Mouse (Mus musculus) liver, embryonic 11.5 days (tissue): Measurements from ENCODE around the gene Zfp94. TPM values are rescaled to one million over a fixed set of nuclear protein-coding genes. Genes with fewer than 3 reads are reported as not detected.
"Not testable (repeated sequence)": the region's sequence is repeated elsewhere in the genome, so short reads cannot be mapped to it uniquely, and the experiment has no call there.

Experiments
- ATAC-seq: fragments of 200-750 bp; cut with Nextera tagmentation; replicated peaks from 2 replicates; pipeline ENCODE4 v1.8.0; 2017; ENCODE audit warnings: moderate number of reproducible peaks, mild to moderate bottlenecking, moderate TSS enrichment, moderate library complexity; ENCODE audit not compliant: low FRiP score
- DNase-seq: peaks from one replicate; pipeline ENCODE4 v3.0.0-alpha.2; 2017; ENCODE audit warnings: low spot score
- H3K27ac ChIP-seq: fragments of 300-500 bp; sonication (generic); 2 replicates; pipeline ENCODE4 v1.5.1; 2014; ENCODE audit warnings: mild to moderate bottlenecking, low read depth, low read length, control low read depth
- H3K27me3 ChIP-seq: fragments of 300-500 bp; sonication (generic); replicated peaks from 2 replicates; pipeline ENCODE4 v1.6.1; 2014; ENCODE audit warnings: low read length, mixed read lengths; ENCODE audit not compliant: control insufficient read depth, insufficient read depth
- H3K36me3 ChIP-seq: fragments of 300-500 bp; sonication (generic); 2 replicates; pipeline ENCODE4 v1.6.1; 2014; ENCODE audit warnings: mild to moderate bottlenecking, low read length, moderate library complexity, mixed read lengths; ENCODE audit not compliant: control insufficient read depth, insufficient read depth
- H3K4me1 ChIP-seq: fragments of 300-500 bp; sonication (generic); replicated peaks from 2 replicates; pipeline ENCODE4 v1.6.1; 2014; ENCODE audit warnings: low read length, mixed read lengths; ENCODE audit not compliant: control insufficient read depth, insufficient read depth
- H3K4me2 ChIP-seq: fragments of 300-500 bp; sonication (generic); 2 replicates; pipeline ENCODE4 v1.6.1; 2014; ENCODE audit warnings: mild to moderate bottlenecking, control low read depth, moderate library complexity
- H3K4me3 ChIP-seq: fragments of 300-500 bp; sonication (generic); 2 replicates; pipeline ENCODE4 v1.5.1; 2014; ENCODE audit warnings: low read depth, low read length, control low read depth
- H3K9ac ChIP-seq: fragments of 300-500 bp; sonication (generic); 2 replicates; pipeline ENCODE4 v1.6.1; 2014; ENCODE audit warnings: low read depth, low read length, control low read depth
- H3K9me3 ChIP-seq: fragments of 300-500 bp; sonication (generic); 2 replicates; pipeline ENCODE4 v1.6.1; 2016; ENCODE audit warnings: low read length, inconsistent platforms, mixed read lengths; ENCODE audit not compliant: control insufficient read depth
- WGBS: fragments of 180-500 bp; shearing (Covaris S2); extraction: QIAGEN DNeasy Blood & Tissue Kit; methylation state at CpG from one replicate; pipeline ENCODE4 v1.1.7; 2014; 5-methylcytosine and 5-hydroxymethylcytosine counted together
- polyA plus RNA-seq: library from polyadenylated mRNA; unstranded; fragments of >200 nt; fragmentation: Nextera tagmentation; extraction: Ambion mirVana; gene quantifications from 2 replicates; pipeline ENCODE4 v1.2.1, GENCODE M21; 2014

Zfp94 gene
- polyA plus RNA-seq, 1 experiment from 2014 or later, result 5.6 TPM

GRCm38 (mm10) chr7:24278771-24279170 is 37.7 kb downstream of the Zfp94 start:
- WGBS, result 83% methylated on average over 3 of the region's 3 CpGs
- not testable (repeated sequence) for ATAC-seq

GRCm38 (mm10) chr7:24274456-24274855 is 42.0 kb downstream of the Zfp94 start:
- Histone ChIP-seq H3K27me3 (no peaks in the 10 kb centered on the region), H3K4me2 (no peak overlapping the region), H3K9me3 (no peaks in the 10 kb centered on the region), H3K36me3 (peaks cover 10% of the 10 kb centered on the region), H3K4me3 (no peak overlapping the region), H3K9ac (no peak overlapping the region), H3K4me1 (no peaks in the 10 kb centered on the region), H3K27ac (no peak overlapping the region)
- WGBS, result 90% methylated on average over 4 of the region's 4 CpGs
- DNase-seq, result no peak
- no peak for ATAC-seq

More at GRCm38 (mm10) chr7:24278771-24279170, 37.7 kb downstream of the Zfp94 start:
- H3K36me3 ChIP-seq, H3K9me3 ChIP-seq, DNase-seq, H3K4me2 ChIP-seq, H3K4me1 ChIP-seq, H3K4me3 ChIP-seq, H3K27me3 ChIP-seq, H3K9ac ChIP-seq, H3K27ac ChIP-seq: not testable (repeated sequence)

DNA sequence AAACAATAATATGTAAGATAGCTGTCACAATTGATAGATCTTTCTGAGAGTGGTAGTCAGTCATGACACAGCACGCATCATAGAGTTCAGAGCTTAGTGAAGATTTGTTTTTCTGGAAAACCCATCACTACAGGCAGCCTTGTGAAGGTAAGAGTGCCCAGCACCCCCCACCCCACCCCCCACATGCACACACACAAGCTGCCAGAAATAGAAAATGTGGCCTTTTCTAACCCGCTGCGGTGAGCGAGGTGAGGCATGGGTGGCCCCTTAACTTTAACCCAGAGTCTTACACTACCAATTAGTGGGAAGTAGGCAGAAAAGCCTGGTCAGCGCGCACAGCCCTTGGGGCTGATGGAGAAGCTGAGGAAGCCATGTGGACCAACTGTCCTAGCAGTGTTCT is 45.3 kb downstream of the Zfp94 start:
- H3K4me1 ChIP-seq, result no peaks in the 10 kb centered on the region
- DNase-seq, result no peak
- H3K4me3 ChIP-seq, result no peak overlapping the region
- 90% methylated on average over 6 of the region's 6 CpGs for WGBS
- H3K36me3 ChIP-seq, result peaks cover 7% of the 10 kb centered on the region
- no peak for ATAC-seq
- H3K9me3 ChIP-seq, result no peaks in the 10 kb centered on the region
- no peak overlapping the region for H3K9ac ChIP-seq
- H3K4me2 ChIP-seq, result no peak overlapping the region
- H3K27me3 ChIP-seq, result no peaks in the 10 kb centered on the region
- H3K27ac ChIP-seq, result no peak overlapping the region

DNA sequence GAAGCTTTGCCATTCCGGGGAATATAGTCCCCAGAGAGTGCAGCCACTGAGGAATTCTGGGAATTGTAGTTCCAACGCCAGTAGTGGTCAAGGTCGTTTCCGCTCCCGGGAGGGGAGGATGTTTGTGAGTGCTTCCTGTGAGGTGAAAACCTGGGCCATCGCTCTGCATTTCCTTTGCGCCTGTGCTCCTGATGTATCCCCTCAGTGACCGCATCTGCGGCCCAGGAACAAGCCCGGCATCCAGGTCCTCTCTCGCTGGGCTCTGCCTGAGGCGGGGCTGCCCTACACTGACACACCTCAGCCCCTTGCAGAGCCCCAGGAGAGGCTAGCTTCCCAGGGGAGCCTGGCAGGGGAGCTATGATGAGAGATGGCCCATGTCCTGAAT is 46.2 kb downstream of the Zfp94 start, which contains the start of gene Zfp93:
Gene Zfp93, plus strand, starts transcription at position 133 of the 385 bp plus-strand sequence.
- 2% methylated on average over 12 of the region's 12 CpGs for WGBS
- DNase-seq, result peak; percentile 79
- Histone ChIP-seq H3K4me3 (peak within 1 kb of the TSS; percentile 67), H3K9ac (peak within 1 kb of the TSS; percentile 67), H3K27me3 (no peaks in the 10 kb centered on the region), H3K36me3 (peaks cover 7% of the 10 kb centered on the region), H3K9me3 (no peaks in the 10 kb centered on the region), H3K4me1 (no peaks in the 10 kb centered on the region), H3K4me2 (peak within 1 kb of the TSS; percentile 77), H3K27ac (no peak within 1 kb of the TSS)
- peak; percentile 94 for ATAC-seq

- peak; percentile 13; the same call in 1 of the 2 replicates for ATAC-seq
- Histone ChIP-seq H3K9me3 (no peaks in the 10 kb centered on the region), H3K27me3 (no peaks in the 10 kb centered on the region), H3K4me2 (peak overlapping the region; percentile 77), H3K27ac (no peak overlapping the region), H3K36me3 (peaks cover 2% of the 10 kb centered on the region), H3K4me1 (no peaks in the 10 kb centered on the region), H3K9ac (peak overlapping the region; percentile 67), H3K4me3 (peak overlapping the region; percentile 67)
- no peak for DNase-seq
- WGBS, result 36% methylated on average over 7 of the region's 7 CpGs
These were observed 46.7 kb downstream of the Zfp94 start for GRCm38 (mm10) chr7:24269667-24270287.

- Histone ChIP-seq H3K9ac (no peak overlapping the region), H3K36me3 (no peaks in the 10 kb centered on the region), H3K27me3 (no peaks in the 10 kb centered on the region), H3K9me3 (no peaks in the 10 kb centered on the region), H3K4me2 (no peak overlapping the region), H3K4me3 (no peak overlapping the region), H3K27ac (no peak overlapping the region), H3K4me1 (no peaks in the 10 kb centered on the region)
- WGBS, result 65% methylated on average over 3 of the region's 3 CpGs
- ATAC-seq (no peak), DNase-seq (no peak)
These were observed 47.2 kb downstream of the Zfp94 start for GRCm38 (mm10) chr7:24269256-24269655.

DNA sequence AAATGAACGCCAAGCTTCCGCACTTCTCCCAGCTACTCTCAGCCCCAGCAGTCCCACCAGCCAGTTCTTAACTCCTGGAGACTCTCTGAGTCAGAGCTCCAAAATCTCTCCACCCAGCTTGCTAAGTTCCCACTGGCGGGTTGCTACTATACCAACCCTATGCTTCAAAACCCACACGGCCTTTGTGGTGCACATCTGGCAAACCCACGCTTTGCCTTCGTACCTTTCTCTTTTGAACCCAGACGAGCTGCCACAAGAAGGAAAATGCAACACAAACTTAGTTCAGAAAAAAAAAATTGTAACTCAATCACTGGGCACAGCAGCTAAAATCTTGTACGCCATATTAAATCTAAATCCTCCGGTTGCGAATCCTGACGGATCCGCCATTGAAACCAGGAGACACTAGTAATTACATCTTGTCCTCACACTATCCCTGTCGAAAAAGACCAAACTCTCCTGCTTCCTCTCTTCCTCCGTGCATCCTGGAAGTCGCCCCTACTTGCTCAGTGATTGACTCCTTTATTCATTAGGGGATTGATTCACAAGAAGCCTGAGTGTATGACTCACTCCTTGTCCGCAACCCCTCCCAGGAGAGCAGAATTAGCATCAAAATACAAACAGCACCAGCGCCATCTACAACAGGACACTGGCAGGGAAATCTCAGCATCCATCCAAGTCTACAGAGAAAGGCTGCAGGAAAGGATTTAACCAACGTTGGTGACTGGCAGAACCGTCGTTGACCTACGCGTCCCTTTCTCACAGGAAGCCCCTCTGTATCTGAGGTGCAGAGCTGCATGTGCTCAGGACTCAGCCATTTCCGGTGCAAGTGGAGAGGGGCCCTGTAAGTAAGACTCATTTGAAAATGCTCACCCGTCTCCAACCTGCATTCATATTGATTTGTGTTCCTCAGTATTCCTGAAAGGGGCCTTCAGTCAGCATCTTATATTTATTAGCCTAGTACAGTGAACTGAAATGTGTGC is 48.0 kb downstream of the Zfp94 start:
- ATAC-seq, result no peak

DNA sequence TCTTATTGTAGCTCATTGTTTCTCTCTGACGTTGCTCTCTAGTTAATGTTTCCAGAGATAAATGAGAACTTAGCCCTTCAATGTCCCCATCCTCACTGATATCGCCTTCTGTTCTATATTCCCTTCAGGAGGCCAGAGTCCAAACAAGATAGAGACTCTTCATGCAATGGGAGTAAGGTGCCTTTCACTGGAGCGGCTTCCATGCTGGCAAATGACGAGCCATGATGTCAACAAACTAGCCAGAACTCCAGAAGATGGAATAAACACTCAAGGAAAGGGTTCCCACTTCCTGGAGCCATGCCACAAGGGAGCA is 56.5 kb downstream of the Zfp94 start:
- H3K9ac ChIP-seq, result no peak overlapping the region
- no peaks in the 10 kb centered on the region for H3K4me1 ChIP-seq
- 79% methylated on average over 4 of the region's 4 CpGs for WGBS
- ATAC-seq (no peak), DNase-seq (no peak)
- H3K4me3 ChIP-seq, result no peak overlapping the region
- no peaks in the 10 kb centered on the region for H3K27me3 ChIP-seq
- no peak overlapping the region for H3K4me2 ChIP-seq
- no peaks in the 10 kb centered on the region for H3K36me3 ChIP-seq
- H3K9me3 ChIP-seq, result no peaks in the 10 kb centered on the region
- H3K27ac ChIP-seq, result no peak overlapping the region

More for the DNA sequence above, 48.0 kb downstream of the Zfp94 start:
- Histone ChIP-seq H3K9me3 (no peaks in the 10 kb centered on the region), H3K27ac (no peak overlapping the region), H3K4me1 (no peaks in the 10 kb centered on the region), H3K27me3 (no peaks in the 10 kb centered on the region), H3K9ac (no peak overlapping the region), H3K4me2 (no peak overlapping the region), H3K4me3 (no peak overlapping the region), H3K36me3 (no peaks in the 10 kb centered on the region)
- WGBS, result 72% methylated on average over 24 of the region's 24 CpGs
- no peak for DNase-seq
